Mouse (Mus musculus) megakaryocyte-erythroid progenitor cell, adult 5-6 weeks (primary cell): ENCODE measurements at regions not wholly inside any gene's neighbourhood (a gene's known extent, or its start where the extent isn't known, plus 50 kb on each side); places are given as distances from the start of the nearest gene placed in this dataset.
A peak's percentile ranks its signal among the peaks of the same experiment; 100 is the strongest.

ENCODE experiments used
- ATAC-seq: replicated peaks from 2 replicates; pipeline ENCODE4 v1.8.0; 2016; ENCODE audit warnings: mild to moderate bottlenecking, inconsistent platforms; ENCODE audit not compliant: severe bottlenecking, poor library complexity, low FRiP score, low TSS enrichment

GRCm38 (mm10) chr1:60823006-60823665 is 63.7 kb upstream of the Ctla4 start:
- ATAC-seq: peak; percentile 85

GRCm38 (mm10) chr1:60824218-60825125 is 62.3 kb upstream of the Ctla4 start:
- ATAC-seq: no peak

GRCm38 (mm10) chr1:60825256-60826186 is 61.3 kb upstream of the Ctla4 start:
- no peak for ATAC-seq

- ATAC-seq: no peak
Measured at GRCm38 (mm10) chr1:60826981-60827380, 59.8 kb upstream of the Ctla4 start.

- no peak for ATAC-seq
Measured at GRCm38 (mm10) chr1:60828152-60828551, 58.6 kb upstream of the Ctla4 start.

GRCm38 (mm10) chr1:60829849-60830248 is 57.0 kb upstream of the Ctla4 start:
- ATAC-seq: no peak

GRCm38 (mm10) chr1:60833668-60834067 is 53.1 kb upstream of the Ctla4 start:
- no peak for ATAC-seq
